Mouse (Mus musculus): ENCODE data around the gene Gm29133. TPM values are rescaled to one million over a fixed set of nuclear protein-coding genes. Genes with fewer than 3 reads are reported as not detected.

Gm29133 gene
- polyA plus RNA-seq (2017; shearing (Covaris generic)): not detected

GRCm38 (mm10) chr3:75747897-75748296 is at the start of gene Gm29133:
TSS of gene Gm29133 (plus strand) at chr3:75748197.

Other genes with a start within 250 kb of the Gm29133 start
- gene Pdcd10, start 191.3 kb upstream of the Gm29133 start, polyA plus RNA-seq (2017; shearing (Covaris generic)): 205 TPM
- gene Serpini1, start 190.7 kb upstream of the Gm29133 start, polyA plus RNA-seq (2017; shearing (Covaris generic)): 19.8 TPM
- 13.5 TPM for gene Golim4, start 208.8 kb downstream of the Gm29133 start, polyA plus RNA-seq (2017; shearing (Covaris generic))